Mouse (Mus musculus): ENCODE data around the gene Sept9. TPM values are rescaled to one million over a fixed set of nuclear protein-coding genes. Genes with fewer than 3 reads are reported as not detected.

Gene Sept9
- polyA plus RNA-seq, 1 experiment = not detected

GRCm38 (mm10) chr11:117182808-117183207, 16.7 kb upstream of the Sept9 start:
- TF ChIP-seq POLR2A (IDR thresholded peaks at IDR 0.05; ENCODE audit: insufficient read depth, low read depth, low read length) (no peak), CTCF (IDR thresholded peaks at IDR 0.05; ENCODE audit: insufficient read depth, low read depth, low read length) (no peak)
- Histone ChIP-seq H3K4me3 (ENCODE audit: insufficient read depth, low read depth, low read length) (no peak overlapping the region), H3K4me1 (ENCODE audit: control insufficient read depth, insufficient read depth, low read length) (peaks cover 4% of the 10 kb centered on the region; the same call in 1 of the 2 replicates), H3K27ac (ENCODE audit: insufficient read depth, low read depth, low read length) (no peak overlapping the region)
- 88% methylated on average over 3 of the region's 3 CpGs for WGBS

- Histone ChIP-seq H3K4me1 (ENCODE audit: control insufficient read depth, insufficient read depth, low read length) (peaks cover 4% of the 10 kb centered on the region; the same call in 1 of the 2 replicates), H3K27ac (ENCODE audit: insufficient read depth, low read depth, low read length) (no peak overlapping the region), H3K4me3 (ENCODE audit: insufficient read depth, low read depth, low read length) (no peak overlapping the region)
- WGBS = 81% methylated on average over 3 of the region's 3 CpGs
- no peak for TF ChIP-seq POLR2A (IDR thresholded peaks at IDR 0.05; ENCODE audit: insufficient read depth, low read depth, low read length)
- TF ChIP-seq CTCF (IDR thresholded peaks at IDR 0.05; ENCODE audit: insufficient read depth, low read depth, low read length) = no peak
Observed at GRCm38 (mm10) chr11:117183299-117183698, 16.2 kb upstream of the Sept9 start.

GRCm38 (mm10) chr11:117183841-117184240, 15.6 kb upstream of the Sept9 start:
- H3K4me3 ChIP-seq (ENCODE audit: insufficient read depth, low read depth, low read length) = no peak overlapping the region
- H3K27ac ChIP-seq (ENCODE audit: insufficient read depth, low read depth, low read length) = no peak overlapping the region
- 89% methylated on average over 5 of the region's 5 CpGs for WGBS
- no peak for TF ChIP-seq POLR2A (IDR thresholded peaks at IDR 0.05; ENCODE audit: insufficient read depth, low read depth, low read length)
- no peak for TF ChIP-seq CTCF (IDR thresholded peaks at IDR 0.05; ENCODE audit: insufficient read depth, low read depth, low read length)
- H3K4me1 ChIP-seq (ENCODE audit: control insufficient read depth, insufficient read depth, low read length) = peaks cover 4% of the 10 kb centered on the region; the same call in 1 of the 2 replicates

- H3K27ac ChIP-seq (ENCODE audit: insufficient read depth, low read depth, low read length) = no peak overlapping the region
- no peak overlapping the region for H3K4me3 ChIP-seq (ENCODE audit: insufficient read depth, low read depth, low read length)
- H3K4me1 ChIP-seq (ENCODE audit: control insufficient read depth, insufficient read depth, low read length) = peaks cover 4% of the 10 kb centered on the region; the same call in 1 of the 2 replicates
- TF ChIP-seq POLR2A (IDR thresholded peaks at IDR 0.05; ENCODE audit: insufficient read depth, low read depth, low read length) = no peak
- no peak for TF ChIP-seq CTCF (IDR thresholded peaks at IDR 0.05; ENCODE audit: insufficient read depth, low read depth, low read length)
- 61% methylated on average over 21 of the region's 21 CpGs for WGBS
Observed at GRCm38 (mm10) chr11:117185076-117185933, 14.2 kb upstream of the Sept9 start.

GRCm38 (mm10) chr11:117191524-117191923, 7.9 kb upstream of the Sept9 start:
- TF ChIP-seq CTCF (IDR thresholded peaks at IDR 0.05; ENCODE audit: insufficient read depth, low read depth, low read length) (no peak), POLR2A (IDR thresholded peaks at IDR 0.05; ENCODE audit: insufficient read depth, low read depth, low read length) (no peak)
- no peak overlapping the region for H3K4me3 ChIP-seq (ENCODE audit: insufficient read depth, low read depth, low read length)
- H3K4me1 ChIP-seq (ENCODE audit: control insufficient read depth, insufficient read depth, low read length) = no peaks in the 10 kb centered on the region
- no peak overlapping the region for H3K27ac ChIP-seq (ENCODE audit: insufficient read depth, low read depth, low read length)
- WGBS = 88% methylated on average over 5 of the region's 5 CpGs

GRCm38 (mm10) chr11:117194475-117194937, 5.0 kb upstream of the Sept9 start:
- WGBS = 86% methylated on average over 11 of the region's 11 CpGs
- H3K27ac ChIP-seq (ENCODE audit: insufficient read depth, low read depth, low read length) = no peak overlapping the region
- TF ChIP-seq POLR2A (IDR thresholded peaks at IDR 0.05; ENCODE audit: insufficient read depth, low read depth, low read length) (no peak), CTCF (IDR thresholded peaks at IDR 0.05; ENCODE audit: insufficient read depth, low read depth, low read length) (no peak)

GRCm38 (mm10) chr11:117195616-117196015, 3.8 kb upstream of the Sept9 start:
- no peak overlapping the region for H3K4me3 ChIP-seq (ENCODE audit: insufficient read depth, low read depth, low read length)
- TF ChIP-seq CTCF (IDR thresholded peaks at IDR 0.05; ENCODE audit: insufficient read depth, low read depth, low read length) (no peak), POLR2A (IDR thresholded peaks at IDR 0.05; ENCODE audit: insufficient read depth, low read depth, low read length) (no peak)
- 89% methylated on average over 6 of the region's 6 CpGs for WGBS

More at GRCm38 (mm10) chr11:117194475-117194937, 5.0 kb upstream of the Sept9 start:
- H3K4me3 ChIP-seq (ENCODE audit: insufficient read depth, low read depth, low read length) = no peak overlapping the region
- peaks cover 5% of the 10 kb centered on the region; the same call in 1 of the 2 replicates for H3K4me1 ChIP-seq (ENCODE audit: control insufficient read depth, insufficient read depth, low read length)

GRCm38 (mm10) chr11:117196681-117197080, 2.8 kb upstream of the Sept9 start:
- Histone ChIP-seq H3K27ac (ENCODE audit: insufficient read depth, low read depth, low read length) (no peak overlapping the region), H3K4me1 (ENCODE audit: control insufficient read depth, insufficient read depth, low read length) (peaks cover 11% of the 10 kb centered on the region; the same call in 1 of the 2 replicates), H3K4me3 (ENCODE audit: insufficient read depth, low read depth, low read length) (no peak overlapping the region)
- TF ChIP-seq POLR2A (IDR thresholded peaks at IDR 0.05; ENCODE audit: insufficient read depth, low read depth, low read length) (no peak), CTCF (IDR thresholded peaks at IDR 0.05; ENCODE audit: insufficient read depth, low read depth, low read length) (no peak)
- 88% methylated on average over 7 of the region's 7 CpGs for WGBS

More at GRCm38 (mm10) chr11:117195616-117196015, 3.8 kb upstream of the Sept9 start:
- no peak overlapping the region for H3K27ac ChIP-seq (ENCODE audit: insufficient read depth, low read depth, low read length)
- peaks cover 11% of the 10 kb centered on the region; the same call in 1 of the 2 replicates for H3K4me1 ChIP-seq (ENCODE audit: control insufficient read depth, insufficient read depth, low read length)

- Histone ChIP-seq H3K4me3 (ENCODE audit: insufficient read depth, low read depth, low read length) (no peak overlapping the region), H3K4me1 (ENCODE audit: control insufficient read depth, insufficient read depth, low read length) (peaks cover 11% of the 10 kb centered on the region; the same call in 1 of the 2 replicates), H3K27ac (ENCODE audit: insufficient read depth, low read depth, low read length) (no peak overlapping the region)
- TF ChIP-seq POLR2A (IDR thresholded peaks at IDR 0.05; ENCODE audit: insufficient read depth, low read depth, low read length) = no peak
- no peak for TF ChIP-seq CTCF (IDR thresholded peaks at IDR 0.05; ENCODE audit: insufficient read depth, low read depth, low read length)
- 86% methylated on average over 5 of the region's 5 CpGs for WGBS
Observed at GRCm38 (mm10) chr11:117198122-117198521, 1.3 kb upstream of the Sept9 start.
